ENCODE assay signal across 23 mouse cellular contexts in genomic region chr16:89765919-89766318, GRCm38 (mm10).
DNase-seq lines count a peak whose midpoint lies in the region; ATAC-seq and TF ChIP-seq lines count a peak whose summit lies in the region.
"Had no signal": no experiment of that assay in that cellular context is flagged by ENCODE, and none has a peak within 500 bp of the region (broad histone marks: within the 10 kb centered on the region; RNA-seq: fewer than 3 reads in every experiment).

No protein-coding gene starts in this region.

- TF ChIP-seq CTCF in midbrain, postnatal 0 days (IDR thresholded peaks at IDR 0.05): no peak

- H3K9ac ChIP-seq in forebrain, embryonic 11.5 days (ENCODE audit: low read length): no peak overlapping the region
- H3K9ac ChIP-seq in forebrain, embryonic 14.5 days (ENCODE audit: low read length): no peak overlapping the region
- no peak overlapping the region for H3K9ac ChIP-seq in hindbrain, embryonic 15.5 days
- H3K9ac ChIP-seq in midbrain, embryonic 13.5 days (replicated peaks): no peak overlapping the region
- no peak overlapping the region for H3K9ac ChIP-seq in midbrain, postnatal 0 days (replicated peaks; ENCODE audit: low read length, poor library complexity, severe bottlenecking)
- H3K9ac ChIP-seq: embryonic facial prominence, embryonic 13.5 days; heart, embryonic 13.5 days; hindbrain, embryonic 14.5 days had no signal

- H3K9me3 ChIP-seq in forebrain, embryonic 11.5 days (ENCODE audit: control insufficient read depth, low read length): peaks cover 10% of the 10 kb centered on the region; the same call in 1 of the 2 replicates
- H3K9me3 ChIP-seq in forebrain, embryonic 14.5 days (replicated peaks; ENCODE audit: control insufficient read depth, low read length): peaks cover 13% of the 10 kb centered on the region
- H3K9me3 ChIP-seq in hindbrain, embryonic 15.5 days: peaks cover 9% of the 10 kb centered on the region
- H3K9me3 ChIP-seq in hindbrain, embryonic 10.5 days: peaks cover 22% of the 10 kb centered on the region
- H3K9me3 ChIP-seq in midbrain, embryonic 13.5 days: peaks cover 21% of the 10 kb centered on the region
- peaks cover 12% of the 10 kb centered on the region; the same call in 1 of the 2 replicates for H3K9me3 ChIP-seq in midbrain, postnatal 0 days (ENCODE audit: low read length)

- DNase-seq in forebrain, embryonic 11.5 days (ENCODE audit: low spot score): no peak
- no peak for DNase-seq in forebrain, embryonic 14.5 days (ENCODE audit: low spot score)
- no peak for DNase-seq in frontal cortex, postnatal 36 days (ENCODE audit: low spot score in 2 of 2)
- no peak for DNase-seq in hindbrain, embryonic 10.5 days (ENCODE audit: low spot score)
- DNase-seq in midbrain, postnatal 0 days (ENCODE audit: low spot score): no peak
- DNase-seq: adrenal gland, adult 8-10 months; adrenal gland, postnatal 25 days; cerebellum, adult 11-12 months; gastrocnemius, adult 2 months; gastrocnemius, postnatal 14 days; heart, adult 2 months had no signal

- peak; percentile 21; the same call in 1 of the 2 replicates for ATAC-seq in forebrain, embryonic 11.5 days (replicated peaks; ENCODE audit: low FRiP score)
- no peak for ATAC-seq in forebrain, embryonic 14.5 days
- ATAC-seq in frontal cortex, adult (ENCODE audit: low TSS enrichment): 0 out of 2 replicates have a peak, but pooled peaks have one; percentile 20
- ATAC-seq in hindbrain, embryonic 15.5 days (ENCODE audit: low FRiP score, low read depth): 0 out of 2 replicates have a peak, but pooled peaks have one; percentile 25
- 0 out of 2 replicates have a peak, but pooled peaks have one; percentile 2 for ATAC-seq in midbrain, embryonic 13.5 days
- no peak for ATAC-seq in midbrain, postnatal 0 days (ENCODE audit: low FRiP score)
- ATAC-seq: activated CD4-positive, CD25-positive, alpha-beta regulatory T cell, adult 4 months; inflammation-experienced regulatory T-cells, adult 6 months; intestine, embryonic 16.5 days had no signal

- no peaks in the 10 kb centered on the region for H3K27me3 ChIP-seq in forebrain, embryonic 11.5 days (ENCODE audit: control insufficient read depth, insufficient read depth, low read length)
- no peaks in the 10 kb centered on the region for H3K27me3 ChIP-seq in forebrain, embryonic 14.5 days (replicated peaks; ENCODE audit: control insufficient read depth, insufficient read depth, low read length)
- no peaks in the 10 kb centered on the region for H3K27me3 ChIP-seq in hindbrain, embryonic 15.5 days
- H3K27me3 ChIP-seq in hindbrain, embryonic 10.5 days (ENCODE audit: insufficient read depth, poor library complexity, severe bottlenecking): no peaks in the 10 kb centered on the region
- no peaks in the 10 kb centered on the region for H3K27me3 ChIP-seq in midbrain, embryonic 13.5 days
- no peaks in the 10 kb centered on the region; the same call in 1 of the 2 replicates for H3K27me3 ChIP-seq in midbrain, postnatal 0 days (ENCODE audit: insufficient read depth, low read length)
- H3K27me3 ChIP-seq: embryonic facial prominence, embryonic 13.5 days; heart, embryonic 13.5 days had no signal

- H3K27ac ChIP-seq in forebrain, embryonic 11.5 days (ENCODE audit: low read depth, low read length): no peak overlapping the region
- H3K27ac ChIP-seq in forebrain, embryonic 14.5 days (ENCODE audit: low read depth, low read length): no peak overlapping the region
- H3K27ac ChIP-seq in hindbrain, embryonic 15.5 days (replicated peaks): no peak overlapping the region
- H3K27ac ChIP-seq in hindbrain, embryonic 10.5 days: no peak overlapping the region
- no peak overlapping the region for H3K27ac ChIP-seq in midbrain, embryonic 13.5 days
- no peak overlapping the region for H3K27ac ChIP-seq in midbrain, postnatal 0 days (ENCODE audit: low read depth, low read length)
- H3K27ac ChIP-seq: embryonic facial prominence, embryonic 10.5 days; embryonic facial prominence, embryonic 13.5 days; gastrocnemius, adult 2 months; heart, adult 2 months; heart, embryonic 10.5 days; heart, embryonic 13.5 days; hindbrain, embryonic 14.5 days had no signal

- 84% methylated on average over 11 of the region's 11 CpGs for WGBS in forebrain, embryonic 11.5 days
- 84% methylated on average over 11 of the region's 11 CpGs for WGBS in forebrain, embryonic 14.5 days
- WGBS in hindbrain, embryonic 15.5 days: 89% methylated on average over 11 of the region's 11 CpGs
- WGBS in hindbrain, embryonic 10.5 days: 86% methylated on average over 11 of the region's 11 CpGs
- WGBS in midbrain, embryonic 13.5 days: 86% methylated on average over 11 of the region's 11 CpGs
- 81% methylated on average over 11 of the region's 11 CpGs for WGBS in midbrain, postnatal 0 days

- H3K36me3 ChIP-seq in forebrain, embryonic 11.5 days (ENCODE audit: control insufficient read depth, insufficient read depth, low read length): no peaks in the 10 kb centered on the region
- no peaks in the 10 kb centered on the region for H3K36me3 ChIP-seq in forebrain, embryonic 14.5 days (ENCODE audit: control insufficient read depth, insufficient read depth, low read length)
- H3K36me3 ChIP-seq in hindbrain, embryonic 15.5 days: no peaks in the 10 kb centered on the region
- no peaks in the 10 kb centered on the region for H3K36me3 ChIP-seq in hindbrain, embryonic 10.5 days
- 0 out of 2 replicates have a peak, but pooled peaks cover 2% of the 10 kb centered on the region for H3K36me3 ChIP-seq in midbrain, embryonic 13.5 days
- no peaks in the 10 kb centered on the region for H3K36me3 ChIP-seq in midbrain, postnatal 0 days (ENCODE audit: insufficient read depth, low read length)
- H3K36me3 ChIP-seq: embryonic facial prominence, embryonic 10.5 days; heart, embryonic 10.5 days had no signal

- no peaks in the 10 kb centered on the region for H3K4me1 ChIP-seq in forebrain, embryonic 11.5 days (replicated peaks; ENCODE audit: control insufficient read depth, insufficient read depth, low read length)
- peaks cover 4% of the 10 kb centered on the region; the same call in 1 of the 2 replicates for H3K4me1 ChIP-seq in forebrain, embryonic 14.5 days (ENCODE audit: control insufficient read depth, insufficient read depth, low read length)
- 0 out of 2 replicates have a peak, but pooled peaks cover 3% of the 10 kb centered on the region for H3K4me1 ChIP-seq in hindbrain, embryonic 15.5 days (replicated peaks)
- H3K4me1 ChIP-seq in hindbrain, embryonic 10.5 days (replicated peaks): no peaks in the 10 kb centered on the region
- no peaks in the 10 kb centered on the region for H3K4me1 ChIP-seq in midbrain, embryonic 13.5 days (replicated peaks)
- no peaks in the 10 kb centered on the region for H3K4me1 ChIP-seq in midbrain, postnatal 0 days (ENCODE audit: insufficient read depth, low read length)
- H3K4me1 ChIP-seq: embryonic facial prominence, embryonic 13.5 days; heart, embryonic 10.5 days had no signal

- no peak overlapping the region for H3K4me2 ChIP-seq in forebrain, embryonic 11.5 days (ENCODE audit: low read depth, low read length, severe bottlenecking)
- no peak overlapping the region for H3K4me2 ChIP-seq in forebrain, embryonic 14.5 days (ENCODE audit: low read length)
- no peak overlapping the region for H3K4me2 ChIP-seq in hindbrain, embryonic 15.5 days
- no peak overlapping the region for H3K4me2 ChIP-seq in midbrain, embryonic 13.5 days (replicated peaks)
- no peak overlapping the region for H3K4me2 ChIP-seq in midbrain, postnatal 0 days (ENCODE audit: low read depth, low read length, poor library complexity, severe bottlenecking)
- H3K4me2 ChIP-seq: embryonic facial prominence, embryonic 13.5 days; heart, embryonic 13.5 days; hindbrain, embryonic 14.5 days had no signal

- H3K4me3 ChIP-seq in forebrain, embryonic 11.5 days (ENCODE audit: low read depth, low read length): no peak overlapping the region
- no peak overlapping the region for H3K4me3 ChIP-seq in forebrain, embryonic 14.5 days (ENCODE audit: low read depth, low read length)
- H3K4me3 ChIP-seq in hindbrain, embryonic 15.5 days: no peak overlapping the region
- H3K4me3 ChIP-seq in hindbrain, embryonic 10.5 days: no peak overlapping the region
- H3K4me3 ChIP-seq in midbrain, embryonic 13.5 days (replicated peaks): no peak overlapping the region
- H3K4me3 ChIP-seq in midbrain, postnatal 0 days (ENCODE audit: low read depth, low read length): no peak overlapping the region
- H3K4me3 ChIP-seq: embryonic facial prominence, embryonic 10.5 days; embryonic facial prominence, embryonic 13.5 days; erythroblast, embryonic 14.5 days; gastrocnemius, adult 2 months; heart, adult 2 months; heart, embryonic 10.5 days; heart, embryonic 13.5 days had no signal

Comparison
In these comparisons a context has a peak if more than half of its experiments do, and no peak if none do; other contexts are left out.
1. ATAC-seq: peak in forebrain, embryonic 11.5 days (single experiment), frontal cortex, adult (single experiment), hindbrain, embryonic 15.5 days (single experiment) and midbrain, embryonic 13.5 days (single experiment); none in forebrain, embryonic 14.5 days (single experiment) and midbrain, postnatal 0 days (single experiment).